Mouse (Mus musculus) B cell, adult (primary cell): ENCODE data around the gene Fut9. TPM values are rescaled to one million over a fixed set of nuclear protein-coding genes. Genes with fewer than 3 reads are reported as not detected.

ENCODE experiments used
- total RNA-seq: library from RNA; stranded (reverse); gene quantifications from 4 replicates; pipeline ENCODE4 v1.2.4, GENCODE M21; 2023; ENCODE audit not compliant: inconsistent age

The Fut9 gene
- total RNA-seq, result not detected in 4 replicates

GRCm38 (mm10) chr4:25799476-25800283, at the start of gene Fut9:
Fut9 (minus strand) TSS chr4:25800244.

